ENCODE assay signal across 1 mouse cellular context in the genomic region with DNA sequence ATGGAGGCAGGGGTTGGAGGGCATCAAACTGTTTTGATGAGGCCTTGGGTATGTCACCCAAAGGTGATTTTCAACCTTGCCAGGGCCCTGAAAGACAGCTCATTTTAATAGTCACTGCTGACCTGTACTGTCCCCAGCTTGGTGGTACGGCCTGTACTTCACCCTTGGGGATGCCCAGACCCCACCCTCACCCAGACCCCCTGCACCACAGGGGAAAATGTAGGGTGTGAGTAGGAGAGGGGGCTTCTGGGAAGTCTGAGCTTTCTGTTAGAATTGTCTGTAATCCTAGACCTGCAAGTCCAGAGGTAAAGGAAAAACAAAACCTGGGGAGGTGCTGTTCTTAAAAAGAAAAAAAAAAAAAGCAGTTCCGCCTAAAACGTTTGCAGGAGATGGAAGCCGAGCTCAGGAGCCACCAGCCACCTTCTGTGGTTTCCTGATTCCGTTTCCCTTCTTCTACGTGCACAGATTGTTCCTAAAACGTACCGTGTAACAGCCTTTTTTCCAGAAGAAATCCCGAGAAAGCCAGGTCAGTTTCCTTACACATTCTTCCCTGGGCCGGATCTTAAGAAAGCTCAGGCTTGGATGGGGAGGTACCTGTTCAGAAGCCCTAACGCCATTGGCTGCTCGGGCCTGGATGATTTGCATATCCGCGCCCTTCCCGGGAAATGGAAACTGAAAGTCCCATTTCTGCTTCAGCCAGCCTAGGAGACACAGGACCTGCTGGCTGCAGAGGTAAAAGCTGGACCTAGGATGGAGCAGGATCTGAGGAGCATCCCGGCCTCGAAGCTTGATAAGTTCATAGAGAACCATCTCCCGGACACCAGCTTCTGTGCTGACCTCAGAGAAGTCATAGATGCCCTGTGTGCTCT.
TF ChIP-seq lines count a peak whose summit lies in the region.

A gene (minus strand): TSS at position 564 of the 869 bp plus-strand sequence.

TF ChIP-seq in myocyte, 11 proteins besides CTCF, POLR2A, EP300 and RAD21 (continued from another document):
- no peak for TF ChIP-seq REST (IDR thresholded peaks at IDR 0.05; ENCODE audit: insufficient read depth, insufficient read length)
- TF ChIP-seq TCF3 (IDR thresholded peaks at IDR 0.05; ENCODE audit: insufficient read length, low read depth), result no peak
- TF ChIP-seq SRF (IDR thresholded peaks at IDR 0.05; ENCODE audit: control insufficient read depth, insufficient read length, low read depth), result no peak
